Mouse (Mus musculus) intestine, embryonic 14.5 days (tissue): ENCODE data around the gene Krtap27-1. TPM values are rescaled to one million over a fixed set of nuclear protein-coding genes. Genes with fewer than 3 reads are reported as not detected.

Experiments used
- ATAC-seq: fragments of 200-750 bp; cut with Nextera tagmentation; replicated peaks from 2 replicates; pipeline ENCODE4 v1.8.0; 2017; ENCODE audit warnings: low read depth, moderate number of reproducible peaks, moderate TSS enrichment, moderate library complexity; ENCODE audit not compliant: low FRiP score, low TSS enrichment
- DNase-seq: peaks from one replicate; pipeline ENCODE4 v3.0.0-alpha.2; 2018; ENCODE audit warnings: low spot score
- H3K27ac ChIP-seq: fragments of 300-500 bp; sonication (generic); 2 replicates; pipeline ENCODE4 v1.5.1; 2014; ENCODE audit warnings: low read depth, mild to moderate bottlenecking, control low read depth
- H3K27me3 ChIP-seq: fragments of 300-500 bp; sonication (generic); replicated peaks from 2 replicates; pipeline ENCODE4 v1.6.1; 2014; ENCODE audit warnings: low read length, control low read depth; ENCODE audit not compliant: control insufficient read depth, insufficient read depth
- H3K36me3 ChIP-seq: fragments of 300-500 bp; sonication (generic); 2 replicates; pipeline ENCODE4 v1.6.1; 2014; ENCODE audit warnings: low read length, control low read depth; ENCODE audit not compliant: control insufficient read depth, insufficient read depth
- H3K4me1 ChIP-seq: fragments of 300-500 bp; sonication (generic); replicated peaks from 2 replicates; pipeline ENCODE4 v1.6.1; 2014; ENCODE audit warnings: low read length, control low read depth, mixed read lengths; ENCODE audit not compliant: control insufficient read depth, insufficient read depth
- H3K4me2 ChIP-seq: fragments of 300-500 bp; sonication (generic); 2 replicates; pipeline ENCODE4 v1.6.1; 2014; ENCODE audit warnings: low read length
- H3K4me3 ChIP-seq: fragments of 300-500 bp; sonication (generic); 2 replicates; pipeline ENCODE4 v1.5.1; 2014; ENCODE audit warnings: low read depth, low read length, control low read depth, mixed read lengths
- H3K9ac ChIP-seq: fragments of 300-500 bp; sonication (generic); 2 replicates; pipeline ENCODE4 v1.6.1; 2014; ENCODE audit warnings: mild to moderate bottlenecking, low read length
- H3K9me3 ChIP-seq: fragments of 300-500 bp; sonication (generic); 2 replicates; pipeline ENCODE4 v1.6.1; 2016; ENCODE audit warnings: low read length, control low read depth; ENCODE audit not compliant: control insufficient read depth
- WGBS: fragments of 180-500 bp; shearing (Covaris S2); extraction: QIAGEN DNeasy Blood & Tissue Kit; methylation state at CpG from one replicate; pipeline ENCODE4 v1.1.7; 2014; 5-methylcytosine and 5-hydroxymethylcytosine counted together
- polyA plus RNA-seq: library from polyadenylated mRNA; unstranded; fragments of >200 nt; fragmentation: Nextera tagmentation; extraction: Ambion mirVana; gene quantifications from 2 replicates; pipeline ENCODE4 v1.2.1, GENCODE M21; 2014

Gene Krtap27-1
- not detected in 2 replicates for polyA plus RNA-seq

DNA sequence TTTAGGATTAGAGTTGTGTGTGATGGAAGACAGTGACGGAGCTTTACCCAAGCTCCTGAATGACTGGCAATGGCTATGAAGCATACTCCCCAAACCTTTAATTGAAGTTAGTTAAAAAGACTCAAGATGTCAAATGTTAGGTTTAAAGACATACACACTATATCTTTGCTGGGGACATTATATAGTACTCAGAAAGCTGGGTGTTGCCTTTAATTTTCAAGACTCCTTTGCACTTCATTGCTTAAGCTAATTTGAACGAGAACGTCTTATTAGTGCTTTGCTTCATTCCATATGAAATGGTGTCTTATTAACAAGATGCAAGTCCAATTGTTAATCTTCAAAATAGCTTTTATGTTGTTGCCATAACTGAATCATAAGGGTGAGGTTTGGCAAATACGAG, at the start of gene Krtap27-1:
Gene Krtap27-1 (minus strand): TSS at position 101 of the 400 bp plus-strand sequence.
- H3K9me3 ChIP-seq, result no peaks in the 10 kb centered on the region
- no peak for ATAC-seq
- 92% methylated on average over 4 of the region's 4 CpGs for WGBS

DNA sequence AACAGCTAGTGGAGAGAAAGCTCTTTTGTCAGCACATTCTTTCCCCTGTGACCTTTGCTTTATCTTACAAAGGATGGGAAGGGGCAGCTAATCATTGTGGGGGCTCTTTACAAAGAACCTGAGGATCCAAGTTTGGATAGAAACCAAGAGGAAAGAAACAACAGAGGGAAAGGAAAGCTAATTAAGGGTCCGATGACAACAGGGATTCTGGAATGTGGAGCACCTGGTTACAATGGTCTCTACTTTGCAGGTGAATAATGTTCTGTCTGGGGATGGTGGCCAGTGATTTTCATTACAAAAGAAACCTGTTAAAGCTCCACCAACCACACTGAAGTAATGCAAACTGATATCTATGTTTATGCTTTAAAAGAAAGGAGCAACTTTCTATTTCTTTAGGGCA, 48.6 kb upstream of the Krtap27-1 start:
- H3K9ac ChIP-seq, result no peak overlapping the region
- no peaks in the 10 kb centered on the region for H3K9me3 ChIP-seq
- H3K36me3 ChIP-seq, result no peaks in the 10 kb centered on the region
- 28% methylated on average over 1 of the region's 1 CpGs for WGBS
- ATAC-seq (no peak), DNase-seq (no peak)
- H3K4me2 ChIP-seq, result no peak overlapping the region
- H3K27me3 ChIP-seq, result no peaks in the 10 kb centered on the region
- no peak overlapping the region for H3K27ac ChIP-seq
- H3K4me1 ChIP-seq, result no peaks in the 10 kb centered on the region
- no peak overlapping the region for H3K4me3 ChIP-seq

More for the DNA sequence above, at the start of gene Krtap27-1:
- Histone ChIP-seq H3K4me3 (no peak within 1 kb of the TSS), H3K4me1 (no peaks in the 10 kb centered on the region), H3K36me3 (no peaks in the 10 kb centered on the region), H3K27me3 (no peaks in the 10 kb centered on the region), H3K4me2 (no peak within 1 kb of the TSS), H3K9ac (no peak within 1 kb of the TSS), H3K27ac (no peak within 1 kb of the TSS)
- no peak for DNase-seq

DNA sequence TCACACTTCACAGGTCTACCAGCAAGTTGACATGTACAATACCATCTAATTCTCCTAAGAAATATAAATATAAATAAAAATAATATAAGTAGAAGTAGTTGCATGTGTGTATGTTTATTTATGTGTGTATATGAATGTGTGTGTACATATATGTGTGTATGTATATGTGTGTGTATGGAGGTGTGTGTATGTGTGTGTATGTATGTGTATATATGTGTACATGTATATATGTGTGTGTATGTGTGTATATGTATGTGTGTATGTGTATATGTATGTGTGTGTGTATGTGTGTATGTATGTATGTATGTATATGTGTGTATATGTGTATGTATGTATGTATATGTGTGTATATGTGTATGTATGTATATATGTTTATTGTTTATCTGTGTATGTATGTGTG, 45.1 kb upstream of the Krtap27-1 start:
- H3K27me3 ChIP-seq, result no peaks in the 10 kb centered on the region
- ATAC-seq, result no peak
- no peak overlapping the region for H3K9ac ChIP-seq
- H3K4me2 ChIP-seq, result no peak overlapping the region
- no peaks in the 10 kb centered on the region for H3K36me3 ChIP-seq
- no peak overlapping the region for H3K4me3 ChIP-seq
- H3K4me1 ChIP-seq, result no peaks in the 10 kb centered on the region
- no peaks in the 10 kb centered on the region for H3K9me3 ChIP-seq
- no peak overlapping the region for H3K27ac ChIP-seq
- no peak for DNase-seq

DNA sequence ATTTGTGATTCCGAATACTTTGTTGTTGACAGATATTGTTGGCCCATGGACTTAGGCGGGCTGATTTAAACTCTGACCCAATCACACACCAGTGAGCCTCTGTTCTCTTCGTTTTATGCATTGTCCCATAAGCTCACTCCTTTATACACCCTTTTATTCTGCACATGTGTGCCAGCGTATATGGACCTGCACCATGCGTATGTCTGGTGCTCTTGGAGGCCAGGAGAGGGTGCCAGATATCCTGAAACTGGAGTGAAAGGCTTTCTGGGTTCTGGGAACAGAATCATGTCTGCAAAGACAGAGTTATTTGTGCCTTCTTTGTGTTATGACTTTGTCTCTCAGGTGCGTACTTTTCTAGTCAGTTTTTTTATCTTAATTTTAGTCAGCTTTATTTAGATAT, 39.8 kb upstream of the Krtap27-1 start:
- Histone ChIP-seq H3K4me1 (no peaks in the 10 kb centered on the region), H3K27me3 (no peaks in the 10 kb centered on the region), H3K9ac (no peak overlapping the region), H3K4me2 (no peak overlapping the region), H3K4me3 (no peak overlapping the region), H3K9me3 (no peaks in the 10 kb centered on the region), H3K27ac (no peak overlapping the region), H3K36me3 (no peaks in the 10 kb centered on the region)
- DNase-seq (no peak), ATAC-seq (no peak)
- 90% methylated on average over 6 of the region's 6 CpGs for WGBS

DNA sequence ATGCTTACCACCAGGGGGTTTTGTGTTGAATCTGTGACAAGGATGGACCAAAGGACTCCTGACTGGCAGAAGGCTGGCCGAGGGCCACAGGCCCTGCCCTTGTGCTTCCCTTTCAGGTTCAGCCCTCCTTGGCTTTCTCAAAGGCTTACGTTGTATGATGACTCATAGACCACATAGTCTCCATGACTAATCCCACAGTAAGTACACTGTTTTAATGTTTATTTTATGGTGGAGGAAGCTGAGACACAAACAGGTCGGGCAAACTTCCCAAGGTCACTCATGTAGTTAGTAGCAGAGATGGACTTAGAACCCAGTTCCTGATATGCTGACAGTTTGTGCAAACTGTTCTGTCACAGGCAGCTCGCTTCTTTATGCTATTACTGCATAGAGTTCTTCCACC, 39.3 kb upstream of the Krtap27-1 start:
- ATAC-seq (peak; percentile 86; the same call in 1 of the 2 replicates), DNase-seq (no peak)
- no peak overlapping the region for H3K4me2 ChIP-seq
- no peak overlapping the region for H3K27ac ChIP-seq
- no peaks in the 10 kb centered on the region for H3K27me3 ChIP-seq
- H3K4me1 ChIP-seq, result no peaks in the 10 kb centered on the region
- no peaks in the 10 kb centered on the region for H3K36me3 ChIP-seq
- no peaks in the 10 kb centered on the region for H3K9me3 ChIP-seq
- no peak overlapping the region for H3K4me3 ChIP-seq
- 59% methylated on average over 4 of the region's 4 CpGs for WGBS
- H3K9ac ChIP-seq, result no peak overlapping the region

DNA sequence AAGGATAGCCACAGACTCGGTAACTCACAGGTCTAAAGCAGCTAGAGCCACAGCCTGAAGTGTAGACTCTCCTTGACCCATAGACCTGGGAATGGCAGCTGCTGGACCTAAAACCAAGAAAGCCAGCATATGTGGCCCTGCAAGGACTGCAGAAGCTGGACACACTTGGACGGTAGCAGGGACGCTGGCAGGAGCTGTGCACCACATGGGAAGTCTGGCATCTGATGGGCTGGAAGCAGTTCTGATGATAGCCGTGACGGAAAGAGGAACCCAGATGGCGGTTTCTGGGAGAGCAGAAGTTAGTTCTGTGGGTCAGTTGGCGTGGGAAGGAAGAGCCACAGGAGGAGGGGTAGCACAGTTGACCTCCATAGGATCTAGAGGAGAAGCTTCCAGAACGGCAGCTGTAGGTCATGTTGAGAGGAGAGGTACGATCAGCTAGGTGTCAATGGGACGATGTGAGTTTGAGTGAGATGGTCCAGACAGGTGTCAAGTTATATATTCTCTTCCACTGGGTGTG, 36.1 kb upstream of the Krtap27-1 start, which contains the start of gene 2310061N02Rik:
Gene 2310061N02Rik (minus strand): TSS at position 467 of the 517 bp plus-strand sequence.
- ATAC-seq, result no peak
- WGBS, result 90% methylated on average over 10 of the region's 10 CpGs
- no peaks in the 10 kb centered on the region for H3K9me3 ChIP-seq
- H3K27ac ChIP-seq, result no peak within 1 kb of the TSS
- no peak for DNase-seq
- H3K4me3 ChIP-seq, result no peak within 1 kb of the TSS
- H3K4me2 ChIP-seq, result no peak within 1 kb of the TSS
- no peaks in the 10 kb centered on the region for H3K27me3 ChIP-seq
- no peaks in the 10 kb centered on the region for H3K4me1 ChIP-seq
- no peak within 1 kb of the TSS for H3K9ac ChIP-seq
- no peaks in the 10 kb centered on the region for H3K36me3 ChIP-seq

DNA sequence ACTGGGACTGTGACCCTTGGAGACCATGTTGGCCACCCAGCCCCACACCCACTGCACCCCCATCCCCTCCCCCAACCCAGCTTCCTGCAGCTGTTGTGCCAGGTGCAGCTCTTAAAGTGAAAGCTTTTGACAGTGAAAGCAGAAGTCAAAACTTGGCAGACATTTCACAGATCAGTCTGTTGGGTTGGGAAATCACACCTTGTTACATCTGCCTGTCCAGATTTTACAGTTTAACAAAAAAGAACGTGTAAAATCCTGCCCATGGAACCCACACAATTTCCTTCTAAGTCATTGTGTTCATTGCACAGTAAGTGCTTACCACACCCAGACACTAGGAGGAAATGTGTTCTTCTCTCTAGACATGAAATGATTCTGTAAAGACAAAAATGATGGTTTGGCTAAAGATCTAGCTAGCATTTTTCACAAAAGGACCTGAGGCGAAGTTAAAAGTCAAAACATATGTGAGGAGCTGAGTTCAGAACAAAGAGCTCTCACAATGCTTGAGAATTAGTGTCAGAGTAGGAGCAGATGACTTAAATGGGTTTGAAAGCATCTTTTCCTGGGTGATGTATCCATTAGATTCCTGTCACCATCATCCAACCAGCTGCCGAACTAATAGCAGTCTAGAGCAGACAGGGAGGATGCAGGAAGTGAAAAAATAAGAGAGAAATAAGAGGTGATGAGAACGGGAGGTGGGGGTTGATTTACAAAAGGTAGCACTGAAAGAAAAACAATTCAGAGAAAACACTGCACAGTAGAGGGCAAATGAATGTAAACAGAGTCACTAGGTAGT, 29.8 kb upstream of the Krtap27-1 start:
- DNase-seq, result no peak
- H3K9ac ChIP-seq, result no peak overlapping the region
- H3K27ac ChIP-seq, result no peak overlapping the region
- H3K4me2 ChIP-seq, result no peak overlapping the region
- no peaks in the 10 kb centered on the region for H3K4me1 ChIP-seq
- H3K36me3 ChIP-seq, result no peaks in the 10 kb centered on the region
- no peak for ATAC-seq
- 39% methylated on average over 4 of the region's 4 CpGs for WGBS
- H3K27me3 ChIP-seq, result no peaks in the 10 kb centered on the region
- H3K9me3 ChIP-seq, result no peaks in the 10 kb centered on the region
- no peak overlapping the region for H3K4me3 ChIP-seq

DNA sequence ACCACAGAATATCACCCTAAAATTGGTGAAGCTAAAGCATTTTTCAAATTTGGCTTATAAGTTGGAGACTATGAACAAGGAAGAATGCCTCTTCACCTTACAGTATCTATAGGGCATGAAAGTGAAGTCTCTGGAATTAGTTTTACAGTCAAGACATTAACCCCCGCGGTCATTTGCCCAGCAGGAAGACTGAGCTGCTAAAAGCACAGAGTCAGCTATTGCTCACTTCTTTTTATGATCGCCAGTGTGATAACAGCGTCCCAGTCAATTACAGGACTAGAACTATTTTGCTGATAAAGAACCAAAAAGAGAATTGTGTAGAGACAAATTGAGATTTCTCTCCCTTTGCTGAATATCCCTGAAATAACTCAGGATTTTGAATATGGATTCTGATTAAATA, 24.8 kb upstream of the Krtap27-1 start:
- no peak overlapping the region for H3K4me3 ChIP-seq
- H3K27me3 ChIP-seq, result no peaks in the 10 kb centered on the region
- WGBS, result 76% methylated on average over 4 of the region's 4 CpGs
- H3K27ac ChIP-seq, result no peak overlapping the region
- ATAC-seq (no peak), DNase-seq (no peak)
- no peaks in the 10 kb centered on the region for H3K4me1 ChIP-seq
- H3K9me3 ChIP-seq, result no peaks in the 10 kb centered on the region
- H3K9ac ChIP-seq, result no peak overlapping the region
- no peak overlapping the region for H3K4me2 ChIP-seq
- no peaks in the 10 kb centered on the region for H3K36me3 ChIP-seq

DNA sequence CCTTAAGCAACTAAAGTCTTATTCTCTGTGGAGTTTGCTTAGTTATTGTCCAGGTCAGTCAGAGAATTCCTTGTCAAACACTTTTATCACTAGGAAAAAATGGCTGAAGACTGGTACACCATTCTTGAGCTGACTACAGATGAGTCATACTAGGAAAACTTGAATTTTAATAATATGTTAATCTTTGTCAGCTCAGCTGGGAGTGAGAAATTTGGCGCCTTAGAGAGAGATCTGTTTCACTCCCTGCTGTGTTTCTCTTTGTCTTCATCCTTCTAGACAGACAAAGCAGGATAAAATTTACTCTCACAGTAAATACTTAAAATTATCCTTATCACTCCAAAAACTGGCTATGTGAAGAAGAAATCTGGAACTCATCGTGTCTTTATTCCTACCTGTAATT, 9.8 kb upstream of the Krtap27-1 start:
- WGBS, result 61% methylated on average over 2 of the region's 2 CpGs
- no peak for DNase-seq
- no peak for ATAC-seq
- Histone ChIP-seq H3K27ac (no peak overlapping the region), H3K27me3 (no peaks in the 10 kb centered on the region), H3K4me3 (no peak overlapping the region), H3K4me1 (no peaks in the 10 kb centered on the region), H3K9me3 (no peaks in the 10 kb centered on the region), H3K9ac (no peak overlapping the region), H3K36me3 (no peaks in the 10 kb centered on the region), H3K4me2 (no peak overlapping the region)
